Mouse (Mus musculus) forebrain, embryonic 15.5 days (tissue): ENCODE measurements around the gene Riox1. TPM values are rescaled to one million over a fixed set of nuclear protein-coding genes. Genes with fewer than 3 reads are reported as not detected.
A peak's percentile ranks its signal among the peaks of the same experiment; 100 is the strongest.

Source experiments
- ATAC-seq: fragments of 200-750 bp; cut with Nextera tagmentation; replicated peaks from 2 replicates; pipeline ENCODE4 v1.8.0; 2017; ENCODE audit warnings: mild to moderate bottlenecking, moderate TSS enrichment, moderate library complexity
- H3K27ac ChIP-seq: fragments of 300-500 bp; sonication (generic); replicated peaks from 2 replicates; pipeline ENCODE4 v1.5.1; 2015; ENCODE audit warnings: mild to moderate bottlenecking, inconsistent platforms
- H3K27me3 ChIP-seq: fragments of 300-500 bp; sonication (generic); 2 replicates; pipeline ENCODE4 v1.6.1; 2015; ENCODE audit warnings: inconsistent platforms
- H3K36me3 ChIP-seq: fragments of 300-500 bp; sonication (generic); 2 replicates; pipeline ENCODE4 v1.6.1; 2015; ENCODE audit warnings: mild to moderate bottlenecking, inconsistent platforms
- H3K4me1 ChIP-seq: fragments of 300-500 bp; sonication (generic); 2 replicates; pipeline ENCODE4 v1.6.1; 2015; ENCODE audit warnings: inconsistent platforms
- H3K4me2 ChIP-seq: fragments of 300-500 bp; sonication (generic); replicated peaks from 2 replicates; pipeline ENCODE4 v1.6.1; 2015; ENCODE audit warnings: mild to moderate bottlenecking, inconsistent platforms
- H3K4me3 ChIP-seq: fragments of 300-500 bp; sonication (generic); 2 replicates; pipeline ENCODE4 v1.5.1; 2015; ENCODE audit warnings: mild to moderate bottlenecking, inconsistent platforms
- H3K9ac ChIP-seq: fragments of 300-500 bp; sonication (generic); replicated peaks from 2 replicates; pipeline ENCODE4 v1.6.1; 2015; ENCODE audit warnings: mild to moderate bottlenecking, inconsistent platforms
- H3K9me3 ChIP-seq: fragments of 300-500 bp; sonication (generic); 2 replicates; pipeline ENCODE4 v1.6.1; 2016; ENCODE audit warnings: inconsistent platforms
- WGBS: fragments of 180-500 bp; shearing (Covaris S2); methylation state at CpG from one replicate; pipeline ENCODE4 v1.1.7; 2015; ENCODE audit warnings: mixed read lengths; 5-methylcytosine and 5-hydroxymethylcytosine counted together
- polyA plus RNA-seq: library from polyadenylated mRNA; unstranded; fragments of >200 nt; fragmentation: Nextera tagmentation; extraction: Ambion mirVana; gene quantifications from 2 replicates; pipeline ENCODE4 v1.2.1, GENCODE M21; 2015

Gene Riox1
- polyA plus RNA-seq, 1 experiment from 2014 or later: 13.0 TPM

GRCm38 (mm10) chr12:83951711-83952575, 1.5 kb downstream of the Riox1 start:
- Histone ChIP-seq H3K9ac (peak overlapping the region; percentile 74), H3K27ac (no peak overlapping the region), H3K36me3 (0 out of 2 replicates have a peak, but pooled peaks cover 6% of the 10 kb centered on the region), H3K4me2 (peak overlapping the region; percentile 72), H3K4me1 (peaks cover 31% of the 10 kb centered on the region), H3K27me3 (no peaks in the 10 kb centered on the region), H3K9me3 (no peaks in the 10 kb centered on the region), H3K4me3 (peak overlapping the region; percentile 72)
- ATAC-seq: no peak
- WGBS: 71% methylated on average over 32 of the region's 32 CpGs

- Histone ChIP-seq H3K9ac (no peak overlapping the region), H3K4me2 (no peak overlapping the region), H3K27ac (no peak overlapping the region), H3K36me3 (0 out of 2 replicates have a peak, but pooled peaks cover 6% of the 10 kb centered on the region), H3K4me1 (peaks cover 6% of the 10 kb centered on the region; the same call in 1 of the 2 replicates), H3K4me3 (no peak overlapping the region), H3K9me3 (no peaks in the 10 kb centered on the region), H3K27me3 (no peaks in the 10 kb centered on the region)
- WGBS: 93% methylated on average over 9 of the region's 9 CpGs
- no peak for ATAC-seq
Observed at GRCm38 (mm10) chr12:83958278-83958677, 7.9 kb downstream of the Riox1 start.

- Histone ChIP-seq H3K4me1 (no peaks in the 10 kb centered on the region), H3K9ac (no peak overlapping the region), H3K27me3 (no peaks in the 10 kb centered on the region), H3K27ac (no peak overlapping the region), H3K36me3 (no peaks in the 10 kb centered on the region), H3K4me3 (no peak overlapping the region), H3K4me2 (no peak overlapping the region), H3K9me3 (no peaks in the 10 kb centered on the region)
- WGBS: 89% methylated on average over 7 of the region's 7 CpGs
- ATAC-seq: no peak
Observed at GRCm38 (mm10) chr12:83965235-83965634, 14.8 kb downstream of the Riox1 start.

GRCm38 (mm10) chr12:83972117-83972516, 21.7 kb downstream of the Riox1 start:
- no peak overlapping the region for H3K4me3 ChIP-seq
- no peaks in the 10 kb centered on the region for H3K27me3 ChIP-seq
- H3K4me1 ChIP-seq: no peaks in the 10 kb centered on the region
- no peaks in the 10 kb centered on the region for H3K9me3 ChIP-seq
- no peaks in the 10 kb centered on the region for H3K36me3 ChIP-seq
- 89% methylated on average over 2 of the region's 2 CpGs for WGBS
- no peak overlapping the region for H3K27ac ChIP-seq
- no peak for ATAC-seq
- no peak overlapping the region for H3K9ac ChIP-seq
- no peak overlapping the region for H3K4me2 ChIP-seq

GRCm38 (mm10) chr12:83978862-83979261, 28.5 kb downstream of the Riox1 start:
- Histone ChIP-seq H3K36me3 (no peaks in the 10 kb centered on the region), H3K4me3 (no peak overlapping the region), H3K9ac (no peak overlapping the region), H3K27ac (no peak overlapping the region), H3K4me2 (no peak overlapping the region), H3K27me3 (no peaks in the 10 kb centered on the region), H3K9me3 (no peaks in the 10 kb centered on the region), H3K4me1 (no peaks in the 10 kb centered on the region)
- no peak for ATAC-seq
- WGBS: 91% methylated on average over 6 of the region's 6 CpGs

GRCm38 (mm10) chr12:83981615-83982014, 31.2 kb downstream of the Riox1 start:
- Histone ChIP-seq H3K27ac (no peak overlapping the region), H3K36me3 (no peaks in the 10 kb centered on the region), H3K4me1 (no peaks in the 10 kb centered on the region), H3K27me3 (no peaks in the 10 kb centered on the region), H3K9me3 (no peaks in the 10 kb centered on the region), H3K4me2 (no peak overlapping the region), H3K9ac (no peak overlapping the region), H3K4me3 (no peak overlapping the region)
- ATAC-seq: no peak
- 91% methylated on average over 4 of the region's 4 CpGs for WGBS

GRCm38 (mm10) chr12:83984752-83985151, 34.3 kb downstream of the Riox1 start, which contains the start of gene Heatr4:
Gene Heatr4 (minus strand): TSS chr12:83984852.
- 66% methylated on average over 4 of the region's 4 CpGs for WGBS
- ATAC-seq: no peak
- no peaks in the 10 kb centered on the region for H3K36me3 ChIP-seq
- H3K4me3 ChIP-seq: no peak within 1 kb of the TSS
- no peak within 1 kb of the TSS for H3K4me2 ChIP-seq
- peaks cover 6% of the 10 kb centered on the region for H3K4me1 ChIP-seq
- no peak within 1 kb of the TSS for H3K9ac ChIP-seq
- no peaks in the 10 kb centered on the region for H3K9me3 ChIP-seq
- H3K27ac ChIP-seq: no peak within 1 kb of the TSS
- H3K27me3 ChIP-seq: no peaks in the 10 kb centered on the region

- Histone ChIP-seq H3K36me3 (no peaks in the 10 kb centered on the region), H3K4me2 (peak overlapping the region; percentile 70), H3K27ac (peak overlapping the region; percentile 94), H3K9ac (peak overlapping the region; percentile 76), H3K27me3 (no peaks in the 10 kb centered on the region), H3K9me3 (no peaks in the 10 kb centered on the region), H3K4me1 (peaks cover 6% of the 10 kb centered on the region), H3K4me3 (peak overlapping the region; percentile 83)
- WGBS: 32% methylated on average over 8 of the region's 8 CpGs
- ATAC-seq: peak; percentile 49; the same call in 1 of the 2 replicates
Observed at GRCm38 (mm10) chr12:83987242-83987582, 36.8 kb downstream of the Riox1 start.

GRCm38 (mm10) chr12:83987583-83988441, 37.4 kb downstream of the Riox1 start, which contains the start of gene Acot2:
Gene Acot2 (plus strand): TSS chr12:83987861.
- Histone ChIP-seq H3K36me3 (no peaks in the 10 kb centered on the region), H3K9me3 (no peaks in the 10 kb centered on the region), H3K4me1 (peaks cover 6% of the 10 kb centered on the region), H3K4me3 (peak within 1 kb of the TSS; percentile 83), H3K9ac (peak within 1 kb of the TSS; percentile 76), H3K27me3 (no peaks in the 10 kb centered on the region), H3K4me2 (peak within 1 kb of the TSS; percentile 70), H3K27ac (peak within 1 kb of the TSS; percentile 94)
- under 1% methylated on average over 80 of the region's 80 CpGs for WGBS
- ATAC-seq: peak; percentile 95

GRCm38 (mm10) chr12:83988483-83988882, 38.1 kb downstream of the Riox1 start:
- Histone ChIP-seq H3K27ac (peak overlapping the region; percentile 94), H3K4me2 (peak overlapping the region; percentile 70), H3K9me3 (no peaks in the 10 kb centered on the region), H3K27me3 (no peaks in the 10 kb centered on the region), H3K4me3 (peak overlapping the region; percentile 83), H3K36me3 (no peaks in the 10 kb centered on the region), H3K4me1 (peaks cover 6% of the 10 kb centered on the region), H3K9ac (peak overlapping the region; percentile 76)
- WGBS: 70% methylated on average over 4 of the region's 4 CpGs
- ATAC-seq: peak; percentile 32; the same call in 1 of the 2 replicates

- no peak overlapping the region for H3K9ac ChIP-seq
- no peak overlapping the region for H3K4me3 ChIP-seq
- no peaks in the 10 kb centered on the region for H3K9me3 ChIP-seq
- no peak overlapping the region for H3K4me2 ChIP-seq
- no peaks in the 10 kb centered on the region for H3K36me3 ChIP-seq
- H3K27me3 ChIP-seq: no peaks in the 10 kb centered on the region
- peaks cover 6% of the 10 kb centered on the region for H3K4me1 ChIP-seq
- H3K27ac ChIP-seq: no peak overlapping the region
- no peak for ATAC-seq
- 95% methylated on average over 4 of the region's 4 CpGs for WGBS
Observed at GRCm38 (mm10) chr12:83989378-83989777, 39.0 kb downstream of the Riox1 start.

- Histone ChIP-seq H3K27me3 (no peaks in the 10 kb centered on the region), H3K9ac (no peak overlapping the region), H3K4me2 (no peak overlapping the region), H3K4me3 (no peak overlapping the region), H3K27ac (no peak overlapping the region), H3K4me1 (peaks cover 7% of the 10 kb centered on the region; the same call in 1 of the 2 replicates), H3K9me3 (no peaks in the 10 kb centered on the region), H3K36me3 (no peaks in the 10 kb centered on the region)
- 53% methylated on average over 2 of the region's 2 CpGs for WGBS
- no peak for ATAC-seq
Observed at GRCm38 (mm10) chr12:83997221-83997620, 46.8 kb downstream of the Riox1 start.
